Mouse (Mus musculus): Measurements from ENCODE around the gene Olfr648. TPM values are rescaled to one million over a fixed set of nuclear protein-coding genes. Genes with fewer than 3 reads are reported as not detected.

Gene Olfr648
- polyA plus RNA-seq (2012; ENCODE audit: low replicate concordance) = not detected in 2 replicates

GRCm38 (mm10) chr7:104183292-104183691, at the start of gene Olfr648:
TSS of gene Olfr648 (minus strand) at chr7:104183392.

GRCm38 (mm10) chr7:104218701-104219569, 35.7 kb upstream of the Olfr648 start, which contains the start of gene Trim6:
TSS of gene Trim6 (plus strand) at chr7:104218793.

GRCm38 (mm10) chr7:104195885-104196284, 12.7 kb upstream of the Olfr648 start, which contains the start of gene Olfr649:
TSS of gene Olfr649 (minus strand) at chr7:104195985.

GRCm38 (mm10) chr7:104150456-104150855, 32.7 kb downstream of the Olfr648 start, which contains the start of gene Ubqlnl:
TSS of gene Ubqlnl (minus strand) at chr7:104150556.

GRCm38 (mm10) chr7:104143179-104143578, 40.0 kb downstream of the Olfr648 start, which contains the start of gene Ubqln3:
TSS of gene Ubqln3 (minus strand) at chr7:104143279.

GRCm38 (mm10) chr7:104137305-104137704, 45.9 kb downstream of the Olfr648 start, which contains the start of gene Olfr643:
TSS of gene Olfr643 (minus strand) at chr7:104137405.

GRCm38 (mm10) chr7:104129726-104130125, 53.5 kb downstream of the Olfr648 start, which contains the start of gene Ubqln5:
TSS of gene Ubqln5 (minus strand) at chr7:104129826.

Other genes starting within 250 kb of the Olfr648 start
- gene Olfr632, start 249.0 kb downstream of the Olfr648 start, polyA plus RNA-seq (2012; ENCODE audit: low replicate concordance) = not detected in 2 replicates
- not detected in 2 replicates for gene Olfr633, start 239.0 kb downstream of the Olfr648 start, polyA plus RNA-seq (2012; ENCODE audit: low replicate concordance)
- gene Olfr635, start 212.2 kb downstream of the Olfr648 start, polyA plus RNA-seq (2012; ENCODE audit: low replicate concordance) = 0.02 and 0.03 TPM in 2 replicates
- gene Olfr638, start 184.6 kb downstream of the Olfr648 start, polyA plus RNA-seq (2012; ENCODE audit: low replicate concordance) = not detected in 2 replicates
- gene Olfr639, start 166.1 kb downstream of the Olfr648 start, polyA plus RNA-seq (2012; ENCODE audit: low replicate concordance) = not detected in 2 replicates
- gene Olfr640, start 157.8 kb downstream of the Olfr648 start, polyA plus RNA-seq (2012; ENCODE audit: low replicate concordance) = not detected in 2 replicates
- gene Olfr641, start 147.9 kb downstream of the Olfr648 start, polyA plus RNA-seq (2012; ENCODE audit: low replicate concordance) = not detected in 2 replicates
- gene Olfr642, start 130.7 kb downstream of the Olfr648 start, polyA plus RNA-seq (2012; ENCODE audit: low replicate concordance) = not detected in 2 replicates
- gene 4930516K23Rik, start 121.9 kb downstream of the Olfr648 start, polyA plus RNA-seq (2012; ENCODE audit: low replicate concordance) = 0.04 TPM in 1 of 2 replicates, not detected in the other
- gene Olfr644, start 111.5 kb downstream of the Olfr648 start, polyA plus RNA-seq (2012; ENCODE audit: low replicate concordance) = not detected in 2 replicates
- gene Olfr645, start 97.9 kb downstream of the Olfr648 start, polyA plus RNA-seq (2012; ENCODE audit: low replicate concordance) = not detected in 2 replicates
- gene Olfr646, start 78.5 kb downstream of the Olfr648 start, polyA plus RNA-seq (2012; ENCODE audit: low replicate concordance) = not detected in 2 replicates
- gene Ubqln5, start 53.6 kb downstream of the Olfr648 start, polyA plus RNA-seq (2012; ENCODE audit: low replicate concordance) = not detected in 2 replicates
- not detected in 2 replicates for gene Olfr643, start 46.0 kb downstream of the Olfr648 start, polyA plus RNA-seq (2012; ENCODE audit: low replicate concordance)
- not detected in 2 replicates for gene Ubqln3, start 40.1 kb downstream of the Olfr648 start, polyA plus RNA-seq (2012; ENCODE audit: low replicate concordance)
- not detected in 2 replicates for gene Ubqlnl, start 32.8 kb downstream of the Olfr648 start, polyA plus RNA-seq (2012; ENCODE audit: low replicate concordance)
- not detected in 2 replicates for gene Olfm5, start 18.6 kb downstream of the Olfr648 start, polyA plus RNA-seq (2012; ENCODE audit: low replicate concordance)
- not detected in 2 replicates for gene Olfr649, start 12.6 kb upstream of the Olfr648 start, polyA plus RNA-seq (2012; ENCODE audit: low replicate concordance)
- 0.12 TPM in 1 of 2 replicates, not detected in the other for gene Trim6, start 35.4 kb upstream of the Olfr648 start, polyA plus RNA-seq (2012; ENCODE audit: low replicate concordance)
- 0.55 and 1.2 TPM in 2 replicates for gene Trim34a, start 61.1 kb upstream of the Olfr648 start, polyA plus RNA-seq (2012; ENCODE audit: low replicate concordance)
- 0.04 TPM in 1 of 2 replicates, not detected in the other for gene Trim5, start 104.7 kb upstream of the Olfr648 start, polyA plus RNA-seq (2012; ENCODE audit: low replicate concordance)
- not detected in 2 replicates for gene Trim12a, start 132.1 kb upstream of the Olfr648 start, polyA plus RNA-seq (2012; ENCODE audit: low replicate concordance)
- gene Trim34b, start 146.1 kb upstream of the Olfr648 start, polyA plus RNA-seq (2012; ENCODE audit: low replicate concordance) = 1.1 and 1.8 TPM in 2 replicates
- 3.5 and 6.5 TPM in 2 replicates for gene Trim12c, start 170.0 kb upstream of the Olfr648 start, polyA plus RNA-seq (2012; ENCODE audit: low replicate concordance)
- gene Trim30b, start 186.5 kb upstream of the Olfr648 start, polyA plus RNA-seq (2012; ENCODE audit: low replicate concordance) = 0.52 and 0.56 TPM in 2 replicates
- gene Trim30c, start 217.4 kb upstream of the Olfr648 start, polyA plus RNA-seq (2012; ENCODE audit: low replicate concordance) = 0.10 and 0.26 TPM in 2 replicates